Mouse (Mus musculus) midbrain, embryonic 16.5 days (tissue): ENCODE measurements at regions not wholly inside any gene's neighbourhood (a gene's known extent, or its start where the extent isn't known, plus 50 kb on each side); places are given as distances from the start of the nearest gene placed in this dataset.
"Not testable (repeated sequence)": the region's sequence is repeated elsewhere in the genome, so short reads cannot be mapped to it uniquely, and the experiment has no call there.

Experiments used
- ATAC-seq: fragments of 200-750 bp; cut with Nextera tagmentation; 2 replicates; pipeline ENCODE4 v1.8.0; 2017; ENCODE audit warnings: moderate TSS enrichment
- H3K27ac ChIP-seq: fragments of 300-500 bp; sonication (generic); 2 replicates; pipeline ENCODE4 v1.5.1; 2014; ENCODE audit warnings: mild to moderate bottlenecking, low read length, mixed read lengths
- H3K27me3 ChIP-seq: fragments of 300-500 bp; sonication (generic); 2 replicates; pipeline ENCODE4 v1.6.1; 2014; ENCODE audit warnings: low read depth, low read length, mixed read lengths; ENCODE audit not compliant: control insufficient read depth, insufficient read depth
- H3K36me3 ChIP-seq: fragments of 300-500 bp; sonication (generic); 2 replicates; pipeline ENCODE4 v1.6.1; 2014; ENCODE audit warnings: mild to moderate bottlenecking, low read length, moderate library complexity, mixed read lengths; ENCODE audit not compliant: control insufficient read depth, insufficient read depth
- H3K4me1 ChIP-seq: fragments of 300-500 bp; sonication (generic); 2 replicates; pipeline ENCODE4 v1.6.1; 2014; ENCODE audit warnings: mild to moderate bottlenecking, low read length, mixed read lengths; ENCODE audit not compliant: control insufficient read depth, insufficient read depth
- H3K4me2 ChIP-seq: fragments of 300-500 bp; sonication (generic); 2 replicates; pipeline ENCODE4 v1.6.1; 2014; ENCODE audit warnings: mild to moderate bottlenecking, low read length, mixed read lengths
- H3K4me3 ChIP-seq: fragments of 300-500 bp; sonication (generic); 2 replicates; pipeline ENCODE4 v1.5.1; 2014; ENCODE audit warnings: low read depth, mild to moderate bottlenecking, low read length, moderate library complexity, mixed read lengths
- H3K9ac ChIP-seq: fragments of 300-500 bp; sonication (generic); 2 replicates; pipeline ENCODE4 v1.6.1; 2014; ENCODE audit warnings: low read depth, low read length, mixed read lengths
- H3K9me3 ChIP-seq: fragments of 300-500 bp; sonication (generic); replicated peaks from 2 replicates; pipeline ENCODE4 v1.6.1; 2014; ENCODE audit warnings: mild to moderate bottlenecking, low read length, mixed read lengths; ENCODE audit not compliant: control insufficient read depth, poor library complexity, severe bottlenecking
- WGBS: fragments of 180-500 bp; shearing (Covaris S2); extraction: QIAGEN DNeasy Blood & Tissue Kit; methylation state at CpG from one replicate; pipeline ENCODE4 v1.1.7; 2014; 5-methylcytosine and 5-hydroxymethylcytosine counted together

GRCm38 (mm10) chr4:110073836-110074235 lies 96.0 kb downstream of the Dmrta2 start:
- H3K4me2 ChIP-seq = no peak overlapping the region
- no peak overlapping the region for H3K9ac ChIP-seq
- H3K27ac ChIP-seq = no peak overlapping the region
- no peaks in the 10 kb centered on the region for H3K36me3 ChIP-seq
- H3K9me3 ChIP-seq = no peaks in the 10 kb centered on the region
- H3K27me3 ChIP-seq = no peaks in the 10 kb centered on the region
- H3K4me1 ChIP-seq = no peaks in the 10 kb centered on the region
- ATAC-seq = no peak
- WGBS = 88% methylated on average over 3 of the region's 3 CpGs
- no peak overlapping the region for H3K4me3 ChIP-seq

GRCm38 (mm10) chr4:110083371-110083770 lies 105.5 kb downstream of the Dmrta2 start:
- no peaks in the 10 kb centered on the region for H3K27me3 ChIP-seq
- H3K27ac ChIP-seq = no peak overlapping the region
- no peaks in the 10 kb centered on the region for H3K4me1 ChIP-seq
- H3K4me2 ChIP-seq = no peak overlapping the region
- no peaks in the 10 kb centered on the region for H3K36me3 ChIP-seq
- ATAC-seq = no peak
- H3K9ac ChIP-seq = no peak overlapping the region
- no peaks in the 10 kb centered on the region for H3K9me3 ChIP-seq
- H3K4me3 ChIP-seq = no peak overlapping the region

GRCm38 (mm10) chr4:110087570-110088247 lies 109.9 kb downstream of the Dmrta2 start:
- Histone ChIP-seq H3K4me2 (no peak overlapping the region), H3K9ac (no peak overlapping the region), H3K36me3 (no peaks in the 10 kb centered on the region), H3K27ac (no peak overlapping the region), H3K9me3 (no peaks in the 10 kb centered on the region), H3K4me3 (no peak overlapping the region), H3K27me3 (no peaks in the 10 kb centered on the region), H3K4me1 (no peaks in the 10 kb centered on the region)
- WGBS = 32% methylated on average over 9 of the region's 9 CpGs
- no peak; the same call in 1 of the 2 replicates for ATAC-seq

GRCm38 (mm10) chr4:110093040-110093820 lies 115.4 kb downstream of the Dmrta2 start:
- Histone ChIP-seq H3K4me1 (no peaks in the 10 kb centered on the region), H3K4me2 (no peak overlapping the region), H3K9ac (no peak overlapping the region), H3K36me3 (no peaks in the 10 kb centered on the region), H3K27ac (no peak overlapping the region), H3K4me3 (no peak overlapping the region), H3K27me3 (no peaks in the 10 kb centered on the region), H3K9me3 (no peaks in the 10 kb centered on the region)
- 90% methylated on average over 6 of the region's 6 CpGs for WGBS
- no peak for ATAC-seq

GRCm38 (mm10) chr4:110094541-110094940 lies 116.7 kb downstream of the Dmrta2 start:
- Histone ChIP-seq H3K27ac (no peak overlapping the region), H3K4me3 (no peak overlapping the region), H3K9ac (no peak overlapping the region), H3K4me1 (no peaks in the 10 kb centered on the region), H3K36me3 (no peaks in the 10 kb centered on the region), H3K9me3 (no peaks in the 10 kb centered on the region), H3K4me2 (no peak overlapping the region), H3K27me3 (no peaks in the 10 kb centered on the region)
- no peak for ATAC-seq
- 81% methylated on average over 1 of the region's 1 CpGs for WGBS

GRCm38 (mm10) chr4:110095760-110096593 lies 118.1 kb downstream of the Dmrta2 start:
- no peak for ATAC-seq
- H3K4me3 ChIP-seq = no peak overlapping the region
- no peaks in the 10 kb centered on the region for H3K9me3 ChIP-seq
- H3K9ac ChIP-seq = no peak overlapping the region
- H3K27me3 ChIP-seq = no peaks in the 10 kb centered on the region
- 69% methylated on average over 11 of the region's 11 CpGs for WGBS
- no peaks in the 10 kb centered on the region for H3K4me1 ChIP-seq
- H3K27ac ChIP-seq = no peak overlapping the region
- no peaks in the 10 kb centered on the region for H3K36me3 ChIP-seq
- no peak overlapping the region for H3K4me2 ChIP-seq

- WGBS = 94% methylated on average over 6 of the region's 7 CpGs
- not testable (repeated sequence) for H3K27ac ChIP-seq, H3K9me3 ChIP-seq, H3K36me3 ChIP-seq, H3K4me2 ChIP-seq, H3K9ac ChIP-seq, H3K27me3 ChIP-seq, H3K4me1 ChIP-seq, H3K4me3 ChIP-seq, ATAC-seq
Measured at GRCm38 (mm10) chr4:110104119-110104518, 126.3 kb downstream of the Dmrta2 start.

- Histone ChIP-seq H3K4me1 (no peaks in the 10 kb centered on the region), H3K27ac (no peak overlapping the region), H3K4me3 (no peak overlapping the region), H3K36me3 (no peaks in the 10 kb centered on the region), H3K27me3 (no peaks in the 10 kb centered on the region), H3K9me3 (no peaks in the 10 kb centered on the region), H3K9ac (no peak overlapping the region), H3K4me2 (no peak overlapping the region)
- WGBS = 82% methylated on average over 7 of the region's 7 CpGs
- no peak for ATAC-seq
Measured at GRCm38 (mm10) chr4:110106620-110107243, 128.9 kb downstream of the Dmrta2 start.
